In the genomic region with DNA sequence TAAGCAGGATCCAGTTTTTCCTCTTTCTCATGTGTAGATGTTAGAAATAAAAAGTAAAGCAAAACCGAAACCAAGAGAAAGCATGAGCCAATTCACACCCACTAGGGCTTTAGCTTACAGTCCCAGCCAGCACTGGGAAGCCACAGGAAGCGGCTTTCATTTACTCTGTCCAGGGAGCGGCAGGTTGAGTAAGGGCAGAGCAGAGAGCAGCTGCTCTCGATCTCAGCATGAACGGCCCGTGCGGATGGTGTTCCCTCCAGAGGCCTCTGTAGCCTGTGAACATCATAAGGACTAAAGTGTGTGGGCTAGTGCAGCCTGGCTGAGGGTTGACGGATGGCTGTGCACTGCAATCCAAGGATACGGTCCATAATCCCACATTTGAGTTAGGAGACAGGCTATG, we compare ENCODE assay signal across 8 mouse cellular contexts.
A peak's percentile ranks its signal among the peaks of the same experiment; 100 is the strongest.
DNase-seq lines count a peak whose midpoint lies in the region.

No protein-coding gene starts in this region.

- peak; percentile 16 for DNase-seq in kidney, adult 9 months
- no peak for DNase-seq in kidney, adult 18-20 months
- DNase-seq in CD4-positive helper T cell, adult 2 months (ENCODE audit: low read depth, low spot score) = peak; percentile 21
- DNase-seq in brain, adult 2 months (ENCODE audit: low read depth, low spot score) = peak; percentile 38
- peak; percentile 12 for DNase-seq in lung, postnatal 36 days
- no peak for DNase-seq in ovary, postnatal 10 days (ENCODE audit: low spot score)
- DNase-seq in frontal cortex, postnatal 14 days (ENCODE audit: low spot score in 2 of 2) = no peak
- DNase-seq in urinary bladder, postnatal 10 days (ENCODE audit: low spot score) = no peak

Comparison
In these comparisons a context has a peak if more than half of its experiments do, and no peak if none do; other contexts are left out.
1. DNase-seq: peak in kidney, adult 9 months (single experiment), CD4-positive helper T cell, adult 2 months (single experiment), brain, adult 2 months (single experiment) and lung, postnatal 36 days (single experiment); none in kidney, adult 18-20 months (single experiment), ovary, postnatal 10 days (single experiment), frontal cortex, postnatal 14 days (0 of 2) and urinary bladder, postnatal 10 days (single experiment).